Mouse (Mus musculus) naive thymus-derived CD4-positive, alpha-beta T cell, adult 2 months (primary cell): Measurements from ENCODE around the gene Ccdc51.
A peak's percentile ranks its signal among the peaks of the same experiment; 100 is the strongest.

Experiments
- DNase-seq: peaks from one replicate; pipeline ENCODE4 v3.0.0-alpha.2; 2011; ENCODE audit warnings: low read depth

Gene Ccdc51

GRCm38 (mm10) chr9:109123266-109123665 is 41.0 kb downstream of the Ccdc51 start:
- DNase-seq = no peak

GRCm38 (mm10) chr9:109124164-109124563 is 41.9 kb downstream of the Ccdc51 start:
- DNase-seq = no peak

- no peak for DNase-seq
Observed at GRCm38 (mm10) chr9:109125043-109125442, 42.8 kb downstream of the Ccdc51 start.

GRCm38 (mm10) chr9:109125481-109125880 is 43.2 kb downstream of the Ccdc51 start:
- DNase-seq = no peak

- no peak for DNase-seq
Observed at GRCm38 (mm10) chr9:109127076-109127475, 44.8 kb downstream of the Ccdc51 start.

- DNase-seq = peak; percentile 26
Observed at GRCm38 (mm10) chr9:109128211-109128610, 45.9 kb downstream of the Ccdc51 start.

GRCm38 (mm10) chr9:109130076-109130475 is 47.8 kb downstream of the Ccdc51 start:
- no peak for DNase-seq

- DNase-seq = peak; percentile 6
Observed at GRCm38 (mm10) chr9:109140414-109140813, 58.1 kb downstream of the Ccdc51 start.
